Mouse (Mus musculus) heart, adult 18-20 months (tissue): ENCODE data around the gene Tor1a. TPM values are rescaled to one million over a fixed set of nuclear protein-coding genes. Genes with fewer than 3 reads are reported as not detected.

Source experiments
- DNase-seq, 2 experiments: peaks; one replicate each; pipeline ENCODE4 v3.0.0; 2021 to 2022; ENCODE audit warnings: mixed read lengths in 1 of 2
- long read RNA-seq, 2 experiments: library from polyadenylated mRNA; stranded (forward); transcript quantifications; one replicate each; pipeline ENCODE4 v2.0.0; 2021
- total RNA-seq, 2 experiments: library from RNA; stranded (reverse); gene quantifications; 2 replicates each; pipeline ENCODE4 v1.2.3; 2021

Tor1a gene
- 10 to 100 TPM in 1 of 2 experiments, 1 to 10 TPM in 1; 8.8 to 10.3 TPM for total RNA-seq
- long read RNA-seq, experiment 1, transcript Tor1a-201 (5 exons, 1,401 nt), result major isoform, 11 of 15 reads
- long read RNA-seq, experiment 1, partial matches to known transcripts, result 0 of 15 reads
- long read RNA-seq, experiment 1, other reads (novel, unspliced or antisense), result 3 of 15 reads
- long read RNA-seq, experiment 2, partial matches to known transcripts, result 0 of 7 reads
- long read RNA-seq, experiment 2, other reads (novel, unspliced or antisense), result 1 of 7 reads

DNA sequence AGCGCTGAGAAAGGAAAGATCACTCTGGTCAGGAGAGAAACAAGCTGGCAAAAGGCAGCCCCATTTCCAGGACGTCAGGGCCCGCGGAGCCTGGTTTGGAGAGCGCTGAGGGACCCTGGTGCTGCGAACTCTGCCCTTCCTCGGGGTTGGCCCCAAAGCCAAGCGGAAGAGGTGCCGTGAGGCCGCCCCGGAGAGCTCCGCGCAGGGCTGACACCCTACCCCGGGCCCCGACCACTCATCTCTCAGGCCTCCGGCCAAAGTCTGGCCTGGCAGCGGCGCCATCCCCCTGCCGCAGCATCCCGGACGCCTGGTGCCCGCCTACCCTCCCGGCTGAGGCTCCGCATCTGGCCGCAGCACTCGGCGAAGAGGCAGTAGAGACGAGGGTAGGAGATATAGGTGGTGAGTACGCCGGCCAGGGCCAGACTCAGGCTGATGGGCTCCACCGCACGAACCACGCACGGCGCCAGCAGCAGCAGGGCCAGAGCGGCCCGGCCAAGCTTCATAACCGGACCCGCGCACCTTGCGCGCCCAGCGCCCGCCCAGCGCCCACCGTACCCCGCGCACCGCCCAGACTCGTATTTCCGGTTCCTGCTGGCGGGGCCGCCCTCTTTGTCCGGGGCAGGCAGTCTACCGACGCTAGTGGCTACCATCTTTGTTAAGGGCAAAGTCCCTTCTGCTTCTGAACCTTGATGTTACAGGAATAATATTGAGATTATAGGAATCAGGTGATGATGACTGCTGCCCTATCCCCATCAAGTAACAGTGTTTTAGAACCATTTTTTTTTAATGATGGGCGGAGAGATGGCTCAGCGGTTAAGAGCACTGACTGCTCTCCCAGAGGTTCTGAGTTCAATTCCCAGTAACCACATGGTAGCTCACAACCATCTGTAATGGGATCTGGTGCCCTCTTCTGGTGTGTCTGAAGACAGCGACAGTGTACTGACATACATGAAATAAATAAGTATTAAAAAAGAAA is at the start of gene Tor1a:
TSS of gene Tor1a (minus strand) at position 582 of the 976 bp plus-strand sequence.
- DNase-seq, result peak; percentile 91 to 93

DNA sequence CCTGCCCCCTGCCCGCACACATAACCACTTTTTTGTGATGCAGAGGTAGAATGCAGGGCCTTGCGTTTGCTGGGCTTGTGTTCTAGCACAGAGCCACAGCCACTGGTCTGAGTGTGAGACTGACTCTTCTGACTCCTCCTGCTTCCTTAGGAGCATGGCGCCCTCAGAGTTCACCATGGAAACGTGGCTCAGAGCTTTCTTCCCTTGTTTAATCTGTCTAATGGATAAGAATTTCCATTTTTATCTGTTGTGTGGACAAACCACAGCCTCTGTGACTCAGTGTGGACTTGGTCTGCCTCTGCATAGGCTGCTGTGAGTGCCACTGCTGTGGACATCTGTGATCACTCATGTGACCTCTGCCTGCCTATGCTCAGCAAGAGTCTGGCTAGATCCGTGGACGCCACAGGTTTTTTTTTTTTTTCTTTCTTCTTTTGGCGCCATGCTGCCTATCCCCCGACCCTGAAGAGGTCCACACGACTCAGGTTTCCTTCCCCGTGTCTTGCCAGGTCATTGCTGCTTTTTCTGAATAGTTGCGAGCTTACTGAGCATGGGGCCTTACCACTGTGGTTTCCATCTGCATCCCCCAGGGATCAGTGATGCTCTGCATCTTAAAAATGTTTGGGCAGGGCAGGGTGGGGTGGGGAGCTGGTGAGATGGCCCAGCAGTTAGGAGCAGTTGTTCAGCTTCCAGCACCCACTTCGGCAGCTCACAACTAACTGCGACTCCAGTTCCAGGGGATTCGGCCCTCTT is 45.8 kb upstream of the Tor1a start:
- DNase-seq, result no peak

DNA sequence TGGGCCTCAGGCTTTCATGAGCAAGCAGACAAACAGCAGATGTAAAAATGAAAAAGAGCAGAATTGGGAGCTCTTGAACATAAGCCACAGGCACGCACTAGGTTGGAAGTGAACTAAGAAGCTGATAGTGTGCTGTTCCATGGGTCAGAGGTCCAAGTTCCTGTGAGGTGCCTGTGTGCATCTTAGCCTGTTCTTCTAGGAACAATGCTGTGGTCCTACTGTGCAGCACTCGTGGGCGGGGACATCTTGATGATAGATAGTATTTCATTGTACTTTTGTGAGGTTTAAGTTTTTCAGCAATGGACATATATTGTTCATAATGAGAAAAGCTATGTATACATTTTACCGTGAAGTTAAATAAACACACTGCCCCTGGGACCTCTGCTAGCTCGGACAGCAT is 39.5 kb upstream of the Tor1a start:
- DNase-seq, result no peak

DNA sequence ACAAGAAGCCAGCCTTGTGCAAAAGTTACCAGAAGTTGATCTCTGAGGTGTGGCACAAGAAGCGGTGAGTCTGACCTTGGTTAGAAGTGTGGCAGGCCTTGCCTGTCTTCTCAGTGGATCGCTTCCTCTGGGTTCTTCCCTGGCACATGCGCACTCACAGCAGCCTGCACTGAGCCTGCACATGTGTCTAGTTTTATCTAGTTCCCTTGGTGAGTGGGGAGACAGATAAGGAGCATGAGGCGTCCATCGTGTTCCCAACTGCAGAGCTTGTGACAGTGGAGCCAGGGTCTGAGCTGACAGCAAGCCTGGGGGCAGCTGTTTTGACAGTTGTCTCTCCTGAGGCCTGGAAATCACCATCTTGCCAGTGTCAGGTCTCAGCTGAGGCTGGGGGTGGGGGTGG is 38.7 kb upstream of the Tor1a start:
- DNase-seq, result peak; percentile 64 to 83

DNA sequence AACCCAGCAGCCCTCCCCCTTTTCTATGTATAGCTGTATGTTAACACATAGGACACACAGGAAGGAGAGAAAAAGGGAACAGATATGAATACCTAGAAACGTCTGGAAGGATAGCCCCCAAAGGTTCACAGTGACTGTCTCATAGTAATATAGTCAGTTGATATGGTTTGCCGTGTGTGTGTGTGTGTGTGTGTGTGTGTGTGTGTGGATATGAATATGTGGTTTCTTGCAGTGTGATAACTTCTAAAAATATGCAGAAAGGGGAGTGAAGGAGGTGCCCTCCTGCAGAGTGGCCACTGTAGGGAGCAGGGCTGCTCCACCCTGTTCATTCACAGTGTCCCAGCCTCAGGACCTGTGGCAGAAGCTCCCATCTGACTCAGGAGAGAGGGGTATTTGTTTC is 37.7 kb upstream of the Tor1a start:
- DNase-seq, result no peak

GRCm38 (mm10) chr2:31002857-31003256 is 35.1 kb upstream of the Tor1a start:
- DNase-seq, result no peak

- DNase-seq, result no peak
Observed at GRCm38 (mm10) chr2:30998443-30999260, 30.9 kb upstream of the Tor1a start.

GRCm38 (mm10) chr2:30995432-30995996 is 27.8 kb upstream of the Tor1a start:
- peak; percentile 69 to 73 for DNase-seq

GRCm38 (mm10) chr2:30994853-30995252 is 27.1 kb upstream of the Tor1a start:
- DNase-seq, result no peak

- no peak for DNase-seq
Observed at GRCm38 (mm10) chr2:30990221-30990620, 22.5 kb upstream of the Tor1a start.

DNA sequence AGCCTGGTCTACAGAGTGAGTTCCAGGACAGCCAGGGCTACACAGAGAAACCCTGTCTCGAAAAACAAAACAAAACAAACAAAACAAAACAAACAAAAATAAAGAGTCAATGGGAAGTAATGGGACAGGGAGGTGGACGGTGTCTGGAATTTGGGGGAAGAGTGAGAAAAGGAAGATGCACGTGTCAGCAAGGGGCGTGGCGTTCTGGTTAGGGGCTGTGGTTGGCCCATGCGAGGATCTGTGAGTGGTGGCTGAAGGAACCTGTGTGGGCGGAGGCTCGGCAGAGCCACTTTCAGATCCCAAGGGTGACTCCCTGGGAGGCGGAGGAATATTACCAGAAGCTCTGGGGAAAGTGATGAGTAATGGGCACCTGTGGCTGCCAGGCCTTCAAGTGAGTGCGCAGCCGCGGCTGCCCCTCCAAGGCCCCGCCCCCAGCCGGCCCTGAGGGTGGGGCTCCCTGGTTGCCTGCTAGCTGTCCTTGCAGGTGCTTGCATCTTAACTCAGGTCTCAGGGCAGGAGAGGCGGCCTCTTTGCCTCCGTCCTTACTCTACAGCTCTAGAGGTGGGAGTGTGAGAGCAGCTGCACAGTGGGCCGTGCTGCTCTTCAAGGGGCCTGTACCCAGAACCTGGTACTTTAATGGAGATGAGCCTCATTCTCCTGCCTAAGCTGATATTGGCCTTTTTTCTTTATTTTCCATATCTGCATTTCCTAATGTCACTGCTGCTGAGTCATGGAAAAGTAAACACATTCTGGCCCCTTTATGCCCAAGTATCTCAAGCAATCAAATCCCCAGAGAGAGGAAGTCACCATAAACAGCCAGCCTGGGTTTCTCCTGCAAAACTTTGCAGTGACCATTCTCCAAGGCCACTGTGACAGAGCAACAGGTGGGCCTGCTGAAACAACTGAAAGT is 17.6 kb upstream of the Tor1a start:
- peak in 1 of 2 experiments; percentile 28 for DNase-seq

- no peak for DNase-seq
Observed at GRCm38 (mm10) chr2:30983024-30983423, 15.3 kb upstream of the Tor1a start.

DNA sequence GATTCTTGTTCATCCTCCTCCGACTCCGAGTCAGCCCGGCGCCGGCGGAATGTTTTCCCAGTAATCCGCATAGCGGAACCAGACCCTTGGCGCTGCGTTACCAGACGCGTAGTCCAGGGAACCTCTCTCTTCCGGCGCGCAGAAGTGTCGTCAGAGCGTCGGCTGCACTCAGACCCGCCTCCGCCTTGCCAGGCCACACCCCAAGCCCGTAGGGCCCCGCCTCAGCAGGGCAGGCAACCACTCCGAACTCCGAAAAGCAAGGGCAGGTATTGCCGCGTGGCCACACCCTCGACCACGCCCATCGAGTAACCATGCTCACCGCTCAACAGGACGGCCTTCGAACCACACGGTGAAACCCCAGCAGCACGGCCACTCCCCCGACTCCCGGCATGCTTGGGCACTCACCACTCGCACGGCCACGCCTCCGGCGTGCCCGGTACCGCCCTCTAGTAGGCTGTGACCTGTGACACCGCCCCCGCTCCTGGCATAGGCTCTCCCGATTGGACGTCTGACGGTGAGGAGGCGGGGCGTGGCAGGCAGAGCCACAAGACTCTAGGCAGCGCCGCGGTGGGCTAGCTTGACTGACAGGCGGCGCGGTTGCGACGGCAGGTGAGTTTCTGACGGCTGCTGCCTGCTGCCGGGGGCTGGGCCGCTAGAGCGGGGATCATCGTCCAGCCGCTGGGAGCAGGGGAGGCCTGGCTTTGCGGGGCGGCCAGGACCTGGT is 14.2 kb upstream of the Tor1a start, which contains the start of the genes BC005624 and Usp20:
TSS of gene BC005624 (minus strand) at position 412 of the 724 bp plus-strand sequence.
TSS of gene Usp20 (plus strand) at position 490 of the 724 bp plus-strand sequence.
- peak; percentile 98 to 100 for DNase-seq

GRCm38 (mm10) chr2:30966826-30967225 is 907 bp downstream of the Tor1a start:
- DNase-seq, result no peak

- no peak for DNase-seq
Observed at GRCm38 (mm10) chr2:30965627-30966026, 2.1 kb downstream of the Tor1a start.

DNA sequence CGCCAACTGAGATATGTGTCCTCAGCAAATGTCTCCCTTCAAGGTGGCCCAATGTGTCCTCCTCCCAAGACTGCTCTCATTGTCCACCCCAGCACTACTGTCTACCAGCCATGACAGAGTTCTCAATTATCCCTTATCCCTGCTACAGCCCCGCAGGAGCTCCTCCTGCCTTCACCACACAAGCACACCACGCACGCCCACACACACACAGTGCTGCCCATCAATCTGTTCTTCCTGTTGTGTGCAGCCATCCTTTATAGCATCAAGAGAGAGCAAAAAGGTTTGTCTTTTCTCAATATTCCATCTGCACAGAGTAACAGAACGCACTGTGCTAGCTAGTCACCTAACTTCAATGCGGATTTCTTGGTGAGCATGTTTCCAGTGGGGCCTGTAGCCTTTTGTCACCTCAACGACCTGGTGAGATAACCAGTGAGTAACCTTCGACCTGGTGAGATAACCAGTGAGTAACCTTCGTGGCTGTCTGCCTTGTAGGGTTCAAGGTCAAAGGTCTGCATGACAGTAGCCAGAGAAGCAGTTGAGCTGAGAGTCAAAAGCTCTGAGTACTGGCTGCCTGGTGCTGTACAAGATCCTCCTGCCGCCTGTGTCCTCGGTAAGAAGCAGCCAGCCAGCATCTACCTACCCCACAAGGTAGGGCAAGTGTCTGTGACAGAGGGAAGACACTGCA is 5.0 kb downstream of the Tor1a start:
- DNase-seq, result no peak

DNA sequence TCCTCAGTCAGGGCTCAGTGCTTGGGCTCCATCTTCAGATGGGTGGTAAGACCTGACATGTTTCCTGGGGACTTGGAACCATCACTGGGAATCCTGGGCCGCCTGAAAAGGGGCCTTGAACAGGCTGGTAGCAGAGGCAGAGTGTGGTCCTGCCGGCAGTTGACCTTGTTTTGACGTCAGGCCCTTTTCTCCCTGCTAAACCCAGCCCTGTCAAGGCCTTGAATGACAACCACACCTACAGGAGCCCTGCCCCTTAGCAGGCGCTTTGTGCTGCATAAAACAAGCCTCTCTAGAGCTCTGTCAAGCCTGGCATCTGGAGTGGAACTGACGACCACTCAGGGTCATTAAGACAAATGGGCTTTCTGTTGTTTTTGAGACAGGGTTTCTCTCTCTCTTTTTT is 7.9 kb downstream of the Tor1a start:
- DNase-seq, result no peak

GRCm38 (mm10) chr2:30958726-30959125 is 9.0 kb downstream of the Tor1a start:
- no peak for DNase-seq

- DNase-seq, result no peak
Observed at GRCm38 (mm10) chr2:30957511-30957910, 10.2 kb downstream of the Tor1a start.
